In genomic region chr10:116532561-116532960, GRCm38 (mm10) we compare ENCODE assay signal across 16 mouse cellular contexts. TPM values are rescaled to one million over a fixed set of nuclear protein-coding genes. Genes with fewer than 3 reads are reported as not detected.
"Had no signal": no experiment of that assay in that cellular context is flagged by ENCODE, and none has a peak within 500 bp of the region (broad histone marks: within the 10 kb centered on the region; RNA-seq: fewer than 3 reads in every experiment).

No protein-coding gene starts in this region.

- DNase-seq: kidney, postnatal 10 days; layer of hippocampus, adult 9-11 months; lung, adult 2 months; retina, postnatal 1 day; right cerebral cortex, postnatal 4 days; thymus, postnatal 4 days had no signal

- H3K9ac ChIP-seq: hindbrain, embryonic 15.5 days; limb, embryonic 12.5 days; liver, embryonic 15.5 days; midbrain, embryonic 15.5 days; neural tube, embryonic 13.5 days had no signal

- ATAC-seq: midbrain, embryonic 15.5 days had no signal

- H3K4me3 ChIP-seq: hindbrain, embryonic 15.5 days; limb, embryonic 12.5 days; liver, embryonic 15.5 days; megakaryocyte, embryonic 14.5 days; midbrain, embryonic 15.5 days; neural tube, embryonic 13.5 days had no signal

- H3K27ac ChIP-seq: hindbrain, embryonic 15.5 days; limb, embryonic 12.5 days; liver, embryonic 15.5 days; macrophage; midbrain, embryonic 15.5 days; neural tube, embryonic 13.5 days had no signal

- H3K4me2 ChIP-seq: hindbrain, embryonic 15.5 days; limb, embryonic 12.5 days; liver, embryonic 11.5 days; liver, embryonic 15.5 days; midbrain, embryonic 11.5 days; midbrain, embryonic 15.5 days; neural tube, embryonic 13.5 days had no signal

- H3K9me3 ChIP-seq: hindbrain, embryonic 15.5 days; limb, embryonic 12.5 days; liver, embryonic 15.5 days; megakaryocyte, embryonic 14.5 days; midbrain, embryonic 15.5 days; neural tube, embryonic 13.5 days had no signal

- H3K27me3 ChIP-seq: hindbrain, embryonic 15.5 days; limb, embryonic 12.5 days; liver, embryonic 15.5 days; megakaryocyte, embryonic 14.5 days; midbrain, embryonic 15.5 days; neural tube, embryonic 13.5 days had no signal

- H3K36me3 ChIP-seq: hindbrain, embryonic 15.5 days; midbrain, embryonic 15.5 days; neural tube, embryonic 13.5 days had no signal

RNA-seq across cellular contexts. Expression of gene Kcnmb4, which starts 58.9 kb away (rescaled TPM):
- total RNA-seq: monocyte, adult 5-6 weeks had no signal
- polyA plus RNA-seq: macrophage had no signal
